Mouse (Mus musculus) T-helper 17 cell (primary cell): ENCODE measurements around the gene Lrmda.

ENCODE experiments used
- in situ Hi-C, 2 experiments: fragments of 300-600 bp; cut with MboI, MseI; formaldehyde crosslinking; loops; 1 replicate in 1 of 2; 2 replicates in 1 of 2; pipeline ENCODE4 v1.15.1; 2025; ENCODE audit warnings: high pct_unique_total_duplicates in 2 of 2

Gene Lrmda

GRCm38 (mm10) chr14:22226205-22226604 is 206.7 kb downstream of the Lrmda start:
- in situ Hi-C loops = no loop called here

- in situ Hi-C loops = no loop called here
Observed at GRCm38 (mm10) chr14:22228253-22228968, 208.9 kb downstream of the Lrmda start.

GRCm38 (mm10) chr14:22240315-22240714 is 220.8 kb downstream of the Lrmda start:
- in situ Hi-C loops = loop anchor here in 1 of 2 experiments (10.0 kb wide), 1 partner anchor 776 kb away; no protein-coding TSS in a partner anchor

- in situ Hi-C loops = no loop called here
Observed at GRCm38 (mm10) chr14:22255458-22255857, 235.9 kb downstream of the Lrmda start.

- in situ Hi-C loops = no loop called here
Observed at GRCm38 (mm10) chr14:22256274-22256673, 236.8 kb downstream of the Lrmda start.

GRCm38 (mm10) chr14:22259376-22260032 is 240.0 kb downstream of the Lrmda start:
- in situ Hi-C loops = no loop called here

- in situ Hi-C loops = no loop called here
Observed at GRCm38 (mm10) chr14:22260033-22260419, 240.5 kb downstream of the Lrmda start.

- in situ Hi-C loops = no loop called here
Observed at GRCm38 (mm10) chr14:22265229-22265905, 245.9 kb downstream of the Lrmda start.

GRCm38 (mm10) chr14:22269812-22270211 is 250.3 kb downstream of the Lrmda start:
- in situ Hi-C loops = no loop called here

GRCm38 (mm10) chr14:22278053-22278452 is 258.5 kb downstream of the Lrmda start:
- in situ Hi-C loops = no loop called here

- in situ Hi-C loops = no loop called here
Observed at GRCm38 (mm10) chr14:22279591-22279990, 260.1 kb downstream of the Lrmda start.

GRCm38 (mm10) chr14:22281630-22282029 is 262.1 kb downstream of the Lrmda start:
- in situ Hi-C loops = no loop called here

GRCm38 (mm10) chr14:22282847-22283246 is 263.3 kb downstream of the Lrmda start:
- in situ Hi-C loops = no loop called here

- in situ Hi-C loops = no loop called here
Observed at GRCm38 (mm10) chr14:22283722-22284121, 264.2 kb downstream of the Lrmda start.

GRCm38 (mm10) chr14:22284823-22285517 is 265.5 kb downstream of the Lrmda start:
- in situ Hi-C loops = no loop called here

- in situ Hi-C loops = no loop called here
Observed at GRCm38 (mm10) chr14:22285826-22286225, 266.3 kb downstream of the Lrmda start.

- in situ Hi-C loops = no loop called here
Observed at GRCm38 (mm10) chr14:22288179-22288578, 268.7 kb downstream of the Lrmda start.

- in situ Hi-C loops = no loop called here
Observed at GRCm38 (mm10) chr14:22289380-22289922, 269.9 kb downstream of the Lrmda start.

- in situ Hi-C loops = no loop called here
Observed at GRCm38 (mm10) chr14:22294371-22294770, 274.9 kb downstream of the Lrmda start.

- in situ Hi-C loops = no loop called here
Observed at GRCm38 (mm10) chr14:22296655-22297239, 277.2 kb downstream of the Lrmda start.

- in situ Hi-C loops = no loop called here
Observed at GRCm38 (mm10) chr14:22306759-22307158, 287.2 kb downstream of the Lrmda start.
